Mouse (Mus musculus): ENCODE results near the gene Begain. TPM values are rescaled to one million over a fixed set of nuclear protein-coding genes. Genes with fewer than 3 reads are reported as not detected.

Begain gene
- total and polyA plus RNA-seq, 3 experiments = not detected

GRCm38 (mm10) chr12:109071248-109071647 is 3.2 kb upstream of the Begain start:
- H3K79me2 ChIP-seq (ENCODE audit: control insufficient read depth, insufficient read depth, low read length, poor library complexity) = no peaks in the 10 kb centered on the region
- no peak for DNase-seq (ENCODE audit: low read depth, low spot score)

GRCm38 (mm10) chr12:109069751-109070150 is 1.7 kb upstream of the Begain start:
- TF ChIP-seq POLR2A (IDR thresholded peaks at IDR 0.05; ENCODE audit: control insufficient read depth in 1 of 2, insufficient read depth in 1 of 2, low read depth in 1 of 2, low read length in 2 of 2, poor library complexity in 1 of 2) (no peak), EP300 (IDR thresholded peaks at IDR 0.05; ENCODE audit: low read depth in 1 of 2, low read length in 2 of 2) (no peak), RAD21 (IDR thresholded peaks at IDR 0.05; ENCODE audit: low read depth, low read length) (no peak), MYB (IDR thresholded peaks at IDR 0.05; ENCODE audit: low read depth, low read length) (no peak), CHD1 (IDR thresholded peaks at IDR 0.05; ENCODE audit: low read depth, low read length) (no peak), CTCF (IDR thresholded peaks at IDR 0.05 in 2 of 3, conservative IDR thresholded peaks at IDR 0.05 in 1 of 3; ENCODE audit: control insufficient read depth in 1 of 3, insufficient read depth in 1 of 3, low read depth in 2 of 3, low read length in 3 of 3, poor library complexity in 1 of 3, severe bottlenecking in 1 of 3) (no peak), MAZ (IDR thresholded peaks at IDR 0.05; ENCODE audit: low read depth, low read length) (no peak), MXI1 (IDR thresholded peaks at IDR 0.05; ENCODE audit: low read depth, low read length) (no peak), TAL1 (IDR thresholded peaks at IDR 0.05; ENCODE audit: low read length) (no peak), GATA1 (IDR thresholded peaks at IDR 0.05; ENCODE audit: low read depth, low read length) (no peak), TCF12 (IDR thresholded peaks at IDR 0.05; ENCODE audit: low read depth, low read length) (no peak), ZKSCAN1 (IDR thresholded peaks at IDR 0.05; ENCODE audit: low read depth, low read length) (no peak), MYC (IDR thresholded peaks at IDR 0.05; ENCODE audit: low read depth, low read length) (no peak), USF1 (IDR thresholded peaks at IDR 0.05; ENCODE audit: low read depth, low read length) (no peak), ZC3H11A (IDR thresholded peaks at IDR 0.05; ENCODE audit: low read depth, low read length) (no peak), JUND (IDR thresholded peaks at IDR 0.05; ENCODE audit: low read depth, low read length) (no peak), RCOR1 (IDR thresholded peaks at IDR 0.05; ENCODE audit: low read depth, low read length) (no peak), BHLHE40 (IDR thresholded peaks at IDR 0.05; ENCODE audit: borderline replicate concordance, low read depth, low read length) (no peak)
- Histone ChIP-seq H3K4me3 (ENCODE audit: control insufficient read depth in 1 of 2, insufficient read depth in 1 of 2, low read depth in 2 of 2, low read length in 2 of 2) (no peak overlapping the region), H3K27me3 (ENCODE audit: control insufficient read depth in 1 of 2, insufficient read depth in 2 of 2, low read length in 2 of 2) (no peaks in the 10 kb centered on the region), H3K27ac (ENCODE audit: control insufficient read depth, low read depth, low read length) (no peak overlapping the region), H3K36me3 (ENCODE audit: control insufficient read depth in 1 of 2, insufficient read depth in 2 of 2, low read length in 2 of 2) (no peaks in the 10 kb centered on the region), H3K9me3 (replicated peaks; ENCODE audit: insufficient read depth, low read length) (no peaks in the 10 kb centered on the region), H3K79me2 (ENCODE audit: control insufficient read depth, insufficient read depth, low read length, poor library complexity) (no peaks in the 10 kb centered on the region), H3K4me1 (ENCODE audit: control insufficient read depth in 1 of 2, insufficient read depth in 2 of 2, low read length in 2 of 2) (no peaks in the 10 kb centered on the region), H3K9ac (ENCODE audit: control insufficient read depth, low read depth, low read length, poor library complexity, severe bottlenecking) (no peak overlapping the region)
- no peak for DNase-seq (ENCODE audit: low read depth, low spot score)

More at GRCm38 (mm10) chr12:109071248-109071647, 3.2 kb upstream of the Begain start:
- Histone ChIP-seq H3K36me3 (ENCODE audit: control insufficient read depth in 1 of 2, insufficient read depth in 2 of 2, low read length in 2 of 2) (no peaks in the 10 kb centered on the region), H3K4me3 (ENCODE audit: control insufficient read depth in 1 of 2, insufficient read depth in 1 of 2, low read depth in 2 of 2, low read length in 2 of 2) (no peak overlapping the region), H3K9ac (ENCODE audit: control insufficient read depth, low read depth, low read length, poor library complexity, severe bottlenecking) (no peak overlapping the region), H3K27me3 (ENCODE audit: control insufficient read depth in 1 of 2, insufficient read depth in 2 of 2, low read length in 2 of 2) (no peaks in the 10 kb centered on the region), H3K4me1 (ENCODE audit: control insufficient read depth in 1 of 2, insufficient read depth in 2 of 2, low read length in 2 of 2) (no peaks in the 10 kb centered on the region), H3K9me3 (replicated peaks; ENCODE audit: insufficient read depth, low read length) (no peaks in the 10 kb centered on the region), H3K27ac (ENCODE audit: control insufficient read depth, low read depth, low read length) (no peak overlapping the region)
- no peak for TF ChIP-seq E2F4 (IDR thresholded peaks at IDR 0.05; ENCODE audit: borderline replicate concordance, low read depth, low read length)
- no peak for TF ChIP-seq JUND (IDR thresholded peaks at IDR 0.05; ENCODE audit: low read depth, low read length)

Data from MEL (cell line).